Mouse (Mus musculus) MEL (cell line): ENCODE measurements around the gene Gm15155. TPM values are rescaled to one million over a fixed set of nuclear protein-coding genes. Genes with fewer than 3 reads are reported as not detected.

Experiments
- DNase-seq: peaks from one replicate; pipeline ENCODE4 v3.0.0; 2011; ENCODE audit warnings: low read depth, low spot score
- H3K27ac ChIP-seq: 2 replicates; pipeline ENCODE4 v1.5.1; 2012; ENCODE audit warnings: low read depth, mild to moderate bottlenecking, control low read depth, low read length, moderate library complexity; ENCODE audit not compliant: control insufficient read depth
- H3K27me3 ChIP-seq, 2 experiments: fragments of 150-350 bp in 1 of 2; sonication (generic) in 1 of 2; 2 replicates each; pipeline ENCODE4 v1.6.1; 2012; ENCODE audit warnings: low read length in 2 of 2, mild to moderate bottlenecking in 2 of 2, improper control_type of control experiment in 1 of 2, moderate library complexity in 1 of 2; ENCODE audit not compliant: insufficient read depth in 2 of 2, control insufficient read depth in 1 of 2
- H3K36me3 ChIP-seq, 2 experiments: 2 replicates each; pipeline ENCODE4 v1.6.1; 2012 to 2014; ENCODE audit warnings: low read length in 2 of 2, improper control_type of control experiment in 1 of 2, inconsistent platforms in 1 of 2, mild to moderate bottlenecking in 1 of 2; ENCODE audit not compliant: insufficient read depth in 2 of 2, control insufficient read depth in 1 of 2
- H3K4me1 ChIP-seq, 2 experiments: fragments of 150-350 bp in 1 of 2; sonication (generic) in 1 of 2; 2 replicates each; pipeline ENCODE4 v1.6.1; 2012; ENCODE audit warnings: low read length in 2 of 2, improper control_type of control experiment in 1 of 2, mild to moderate bottlenecking in 1 of 2; ENCODE audit not compliant: insufficient read depth in 2 of 2, control insufficient read depth in 1 of 2
- H3K4me3 ChIP-seq, 2 experiments: fragments of 150-350 bp in 1 of 2; sonication (generic) in 1 of 2; 2 replicates each; pipeline ENCODE4 v1.5.1; 2012; ENCODE audit warnings: low read depth in 2 of 2, low read length in 2 of 2, mild to moderate bottlenecking in 2 of 2, moderate library complexity in 2 of 2, control low read depth in 1 of 2, improper control_type of control experiment in 1 of 2; ENCODE audit not compliant: control insufficient read depth in 1 of 2, insufficient read depth in 1 of 2
- H3K79me2 ChIP-seq: 2 replicates; pipeline ENCODE4 v1.6.1; 2012; ENCODE audit warnings: mild to moderate bottlenecking, low read length, moderate library complexity; ENCODE audit not compliant: control insufficient read depth, poor library complexity, insufficient read depth
- H3K9ac ChIP-seq: 2 replicates; pipeline ENCODE4 v1.6.1; 2012; ENCODE audit warnings: low read depth, mild to moderate bottlenecking, control low read depth, low read length, moderate library complexity; ENCODE audit not compliant: control insufficient read depth, poor library complexity, severe bottlenecking
- H3K9me3 ChIP-seq: fragments of 150-350 bp; sonication (generic); replicated peaks from 2 replicates; pipeline ENCODE4 v1.6.1; 2012; ENCODE audit warnings: mild to moderate bottlenecking, low read length, improper control_type of control experiment, moderate library complexity; ENCODE audit not compliant: insufficient read depth
- BHLHE40 ChIP-seq: IDR thresholded peaks from 2 replicates; pipeline ENCODE4 v1.6.1; 2012; ENCODE audit warnings: low read depth, mild to moderate bottlenecking, inconsistent platforms, low read length, improper control_type of control experiment, borderline replicate concordance
- CHD1 ChIP-seq: IDR thresholded peaks from 2 replicates; pipeline ENCODE4 v1.6.1; 2012; ENCODE audit warnings: low read depth, mild to moderate bottlenecking, inconsistent platforms, low read length, improper control_type of control experiment
- CTCF ChIP-seq, 3 experiments: IDR thresholded peaks in 2 of 3; conservative IDR thresholded peaks in 1 of 3; 2 replicates each; pipeline ENCODE4 v1.5.1; 2011 to 2012; ENCODE audit warnings: low read length in 3 of 3, low read depth in 2 of 3, mild to moderate bottlenecking in 2 of 3, improper control_type of control experiment in 1 of 3, inconsistent platforms in 1 of 3, mixed read lengths in 1 of 3, moderate library complexity in 1 of 3; ENCODE audit not compliant: control insufficient read depth in 1 of 3, insufficient read depth in 1 of 3, poor library complexity in 1 of 3, severe bottlenecking in 1 of 3
- E2F4 ChIP-seq: IDR thresholded peaks from 2 replicates; pipeline ENCODE4 v1.6.1; 2011; ENCODE audit warnings: low read depth, low read length, improper control_type of control experiment, borderline replicate concordance
- GATA1 ChIP-seq: IDR thresholded peaks from 2 replicates; pipeline ENCODE4 v1.6.1; 2011; ENCODE audit warnings: low read depth, low read length, improper control_type of control experiment
- KAT2A ChIP-seq: conservative IDR thresholded peaks from 2 replicates; pipeline ENCODE4 v1.6.1; 2012; ENCODE audit warnings: low read depth, low read length, improper control_type of control experiment, inconsistent platforms
- MAFK ChIP-seq: IDR thresholded peaks from 2 replicates; pipeline ENCODE4 v1.6.1; 2011; ENCODE audit warnings: low read depth, mild to moderate bottlenecking, low read length, improper control_type of control experiment, borderline replicate concordance
- MAX ChIP-seq: IDR thresholded peaks from 2 replicates; pipeline ENCODE4 v1.6.1; 2011; ENCODE audit warnings: low read length, improper control_type of control experiment
- MXI1 ChIP-seq: IDR thresholded peaks from 2 replicates; pipeline ENCODE4 v1.6.1; 2011; ENCODE audit warnings: mild to moderate bottlenecking, low read depth, low read length, improper control_type of control experiment
- MYB ChIP-seq: IDR thresholded peaks from 2 replicates; pipeline ENCODE4 v1.6.1; 2011; ENCODE audit warnings: mild to moderate bottlenecking, low read depth, low read length, improper control_type of control experiment
- NELFE ChIP-seq: IDR thresholded peaks from 2 replicates; pipeline ENCODE4 v1.6.1; 2011; ENCODE audit warnings: low read depth, low read length, improper control_type of control experiment
- NRF1 ChIP-seq: IDR thresholded peaks from 2 replicates; pipeline ENCODE4 v1.6.1; 2014; ENCODE audit warnings: low read depth, mild to moderate bottlenecking, inconsistent platforms, low read length, improper control_type of control experiment, moderate library complexity; ENCODE audit not compliant: poor library complexity, insufficient read depth, severe bottlenecking
- POLR2A ChIP-seq, 2 experiments: IDR thresholded peaks; 2 replicates each; pipeline ENCODE4 v1.6.1; 2011 to 2012; ENCODE audit warnings: low read length in 2 of 2, mild to moderate bottlenecking in 2 of 2, control low read depth in 1 of 2, improper control_type of control experiment in 1 of 2, low read depth in 1 of 2, moderate library complexity in 1 of 2; ENCODE audit not compliant: control insufficient read depth in 1 of 2, insufficient read depth in 1 of 2, poor library complexity in 1 of 2
- RCOR1 ChIP-seq: IDR thresholded peaks from 2 replicates; pipeline ENCODE4 v1.6.1; 2012; ENCODE audit warnings: low read depth, mild to moderate bottlenecking, inconsistent platforms, low read length, improper control_type of control experiment
- TBP ChIP-seq: IDR thresholded peaks from 2 replicates; pipeline ENCODE4 v1.8.0; 2011; ENCODE audit warnings: low read depth, low read length, improper control_type of control experiment
- UBTF ChIP-seq: IDR thresholded peaks from 2 replicates; pipeline ENCODE4 v1.6.1; 2012; ENCODE audit warnings: low read depth, mild to moderate bottlenecking, inconsistent platforms, low read length, improper control_type of control experiment, moderate library complexity, borderline replicate concordance; ENCODE audit not compliant: insufficient read depth
- USF1 ChIP-seq: IDR thresholded peaks from 2 replicates; pipeline ENCODE4 v1.6.1; 2014; ENCODE audit warnings: low read depth, mild to moderate bottlenecking, inconsistent platforms, low read length, improper control_type of control experiment, moderate library complexity
- ZKSCAN1 ChIP-seq: IDR thresholded peaks from 2 replicates; pipeline ENCODE4 v1.6.1; 2012; ENCODE audit warnings: low read depth, mild to moderate bottlenecking, inconsistent platforms, low read length, improper control_type of control experiment, moderate library complexity
- ZMIZ1 ChIP-seq: IDR thresholded peaks from 2 replicates; pipeline ENCODE4 v1.6.1; 2012; ENCODE audit warnings: low read depth, mild to moderate bottlenecking, inconsistent platforms, low read length, improper control_type of control experiment, moderate library complexity
- polyA plus RNA-seq, 2 experiments: library from polyadenylated mRNA; stranded (reverse) in 1 of 2; unstranded in 1 of 2; fragments of >175 nt in 1 of 2; fragments of >200 nt in 1 of 2; gene quantifications; 2 replicates each; pipeline versions ENCODE4 v1.2.1 to v1.2.4; 2012; ENCODE audit warnings: low replicate concordance in 2 of 2, low read depth in 1 of 2; ENCODE audit not compliant: insufficient read length in 2 of 2, insufficient read depth in 1 of 2, missing spikeins in 1 of 2
- total RNA-seq: library from RNA; depleted of rRNA; stranded (reverse); fragments of 300-350 nt; gene quantifications from 2 replicates; pipeline ENCODE4 v1.2.3, GENCODE M21; 2012

Gene Gm15155
- total and polyA plus RNA-seq, 3 experiments: not detected

DNA sequence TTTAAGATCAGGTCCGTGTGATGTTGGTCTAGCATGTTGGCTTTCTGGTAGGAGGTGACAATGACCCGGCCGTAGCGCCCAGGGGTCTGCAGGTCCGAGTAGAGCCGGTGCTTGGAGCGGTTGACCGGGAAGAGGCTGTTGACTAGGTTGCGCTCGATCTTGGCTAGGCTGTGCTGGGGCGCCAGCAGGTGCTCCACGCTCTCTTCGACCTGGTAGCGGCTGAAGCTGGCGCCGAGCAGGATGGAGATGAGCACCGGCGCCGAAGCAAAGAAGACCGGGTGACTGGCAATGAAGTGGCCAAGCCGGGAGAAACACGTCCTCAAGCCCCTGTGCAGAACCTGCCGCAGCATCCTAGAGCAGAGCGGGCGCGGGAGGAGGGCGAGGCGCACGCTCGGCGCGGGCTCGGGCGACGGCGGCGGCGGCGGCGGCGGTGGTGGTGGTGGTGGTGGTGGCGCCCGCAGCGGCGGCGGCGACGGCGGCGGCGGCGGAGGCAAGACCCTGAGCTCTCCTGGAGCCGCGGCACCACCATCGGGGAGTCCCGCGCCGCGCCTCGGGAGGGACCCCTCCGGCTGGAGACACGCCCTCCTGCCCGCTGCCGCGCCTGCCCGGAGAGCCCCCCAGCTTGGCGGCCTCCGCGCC, 1.5 kb upstream of the Gm15155 start:
- no peak for TF ChIP-seq USF1
- TF ChIP-seq KAT2A: no peak
- TF ChIP-seq ZKSCAN1: no peak
- TF ChIP-seq CTCF (IDR thresholded peaks at IDR 0.05 in 2 of 3, conservative IDR thresholded peaks at IDR 0.05 in 1 of 3; ENCODE audit: control insufficient read depth in 1 of 3, insufficient read depth in 1 of 3, low read depth in 2 of 3, low read length in 3 of 3, poor library complexity in 1 of 3, severe bottlenecking in 1 of 3): no peak
- TF ChIP-seq MYB: no peak
- no peak for TF ChIP-seq GATA1
- TF ChIP-seq TBP: no peak
- TF ChIP-seq RCOR1: no peak

DNA sequence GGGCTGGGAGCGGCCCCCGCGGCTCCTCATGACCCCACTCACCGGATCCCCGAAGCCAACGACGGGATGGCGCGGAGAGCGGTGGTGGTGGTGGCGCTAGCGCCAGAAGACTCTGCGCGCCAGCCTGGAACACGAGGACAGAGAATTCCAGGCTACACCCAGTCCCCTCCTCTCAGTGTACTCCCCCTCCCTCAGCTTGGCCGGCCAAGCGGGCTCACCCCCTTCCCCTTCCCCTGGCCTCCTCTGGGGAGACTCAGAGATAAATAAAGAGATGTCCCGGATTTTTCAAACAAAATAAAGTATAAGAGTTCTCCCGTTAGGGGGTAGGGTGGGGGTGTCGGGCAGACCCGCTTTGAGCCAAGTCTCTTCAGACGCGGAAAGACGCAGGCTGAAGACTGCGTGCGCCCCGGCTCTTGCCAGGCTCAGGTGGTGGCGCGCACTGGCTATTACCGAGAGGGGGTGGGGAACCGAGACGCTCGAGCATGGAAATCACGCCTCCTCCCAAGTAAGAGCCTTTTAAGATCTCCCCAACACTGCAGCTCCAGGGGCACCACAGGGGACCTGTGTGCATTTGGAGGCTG, 750 bp upstream of the Gm15155 start, which contains the start of gene Ptchd1:
TSS of gene Ptchd1 (minus strand) at position 114 of the 581 bp plus-strand sequence.
- H3K79me2 ChIP-seq: no peaks in the 10 kb centered on the region
- no peak within 1 kb of the TSS for H3K9ac ChIP-seq
- no peak for DNase-seq
- no peak for TF ChIP-seq CHD1
- TF ChIP-seq MAX: no peak
- no peak for TF ChIP-seq BHLHE40
- TF ChIP-seq ZMIZ1: no peak
- TF ChIP-seq E2F4: no peak
- TF ChIP-seq NRF1: no peak
- TF ChIP-seq MXI1: no peak
- no peak for TF ChIP-seq NELFE
- no peak for TF ChIP-seq MAFK
- no peak for TF ChIP-seq RCOR1
- TF ChIP-seq POLR2A (IDR thresholded peaks at IDR 0.05; ENCODE audit: control insufficient read depth in 1 of 2, insufficient read depth in 1 of 2, low read depth in 1 of 2, low read length in 2 of 2, poor library complexity in 1 of 2): no peak
- TF ChIP-seq UBTF: no peak
- no peak within 1 kb of the TSS for H3K27ac ChIP-seq
- no peak within 1 kb of the TSS for H3K4me3 ChIP-seq
- H3K36me3 ChIP-seq: no peaks in the 10 kb centered on the region
- H3K9me3 ChIP-seq: no peaks in the 10 kb centered on the region
- no peaks in the 10 kb centered on the region for H3K27me3 ChIP-seq
- H3K4me1 ChIP-seq: no peaks in the 10 kb centered on the region

More for the DNA sequence above, 1.5 kb upstream of the Gm15155 start:
- no peak for DNase-seq
- no peak overlapping the region for H3K9ac ChIP-seq
- H3K36me3 ChIP-seq: no peaks in the 10 kb centered on the region
- no peaks in the 10 kb centered on the region for H3K79me2 ChIP-seq
- H3K4me1 ChIP-seq: no peaks in the 10 kb centered on the region
- no peaks in the 10 kb centered on the region for H3K27me3 ChIP-seq
- no peak overlapping the region for H3K4me3 ChIP-seq
- no peak overlapping the region for H3K27ac ChIP-seq
- no peaks in the 10 kb centered on the region for H3K9me3 ChIP-seq
